Mouse (Mus musculus) kidney, postnatal 0 days (tissue): ENCODE results near the gene Ppard. TPM values are rescaled to one million over a fixed set of nuclear protein-coding genes. Genes with fewer than 3 reads are reported as not detected.

ENCODE experiments used
- ATAC-seq: fragments of 200-750 bp; cut with Nextera tagmentation; replicated peaks from 2 replicates; pipeline ENCODE4 v1.8.0; 2017; ENCODE audit warnings: low read depth, moderate number of reproducible peaks, moderate TSS enrichment, moderate library complexity; ENCODE audit not compliant: low FRiP score
- DNase-seq: peaks from one replicate; pipeline ENCODE4 v3.0.0-alpha.2; 2016; ENCODE audit warnings: low spot score
- H3K27ac ChIP-seq: fragments of 300-500 bp; sonication (generic); 2 replicates; pipeline ENCODE4 v1.5.1; 2014; ENCODE audit warnings: mild to moderate bottlenecking
- H3K27me3 ChIP-seq: fragments of 300-500 bp; sonication (generic); 2 replicates; pipeline ENCODE4 v1.6.1; 2014; ENCODE audit warnings: low read length, mixed read lengths; ENCODE audit not compliant: insufficient read depth
- H3K36me3 ChIP-seq: fragments of 300-500 bp; sonication (generic); 2 replicates; pipeline ENCODE4 v1.6.1; 2014; ENCODE audit warnings: low read length, mixed read lengths; ENCODE audit not compliant: insufficient read depth
- H3K4me1 ChIP-seq: fragments of 300-500 bp; sonication (generic); replicated peaks from 2 replicates; pipeline ENCODE4 v1.6.1; 2014; ENCODE audit warnings: antibody characterized with exemption, low read length, mixed read lengths; ENCODE audit not compliant: insufficient read depth
- H3K4me2 ChIP-seq: fragments of 300-500 bp; sonication (generic); 2 replicates; pipeline ENCODE4 v1.6.1; 2014; ENCODE audit warnings: mild to moderate bottlenecking, low read length, moderate library complexity, mixed read lengths
- H3K4me3 ChIP-seq: fragments of 300-500 bp; sonication (generic); replicated peaks from 2 replicates; pipeline ENCODE4 v1.5.1; 2014; ENCODE audit warnings: low read depth, low read length
- H3K9ac ChIP-seq: fragments of 300-500 bp; sonication (generic); 2 replicates; pipeline ENCODE4 v1.6.1; 2014; ENCODE audit warnings: low read depth, low read length
- H3K9me3 ChIP-seq: fragments of 300-500 bp; sonication (generic); replicated peaks from 2 replicates; pipeline ENCODE4 v1.6.1; 2016; ENCODE audit warnings: low read length, inconsistent platforms, mixed read lengths
- CTCF ChIP-seq: IDR thresholded peaks from 2 replicates; pipeline ENCODE4 v1.5.1; 2016; ENCODE audit warnings: antibody characterized with exemption, low read depth, mild to moderate bottlenecking, moderate library complexity
- WGBS: fragments of 180-500 bp; shearing (Covaris S2); extraction: QIAGEN DNeasy Blood & Tissue Kit; methylation state at CpG from one replicate; pipeline ENCODE4 v1.1.7; 2014; 5-methylcytosine and 5-hydroxymethylcytosine counted together
- polyA plus RNA-seq: library from polyadenylated mRNA; unstranded; fragments of >200 nt; fragmentation: Nextera tagmentation; extraction: Ambion mirVana; gene quantifications from 2 replicates; pipeline ENCODE4 v1.2.1, GENCODE M21; 2015

The Ppard gene
- polyA plus RNA-seq, 1 experiment from 2014 or later: 2.0 TPM

DNA sequence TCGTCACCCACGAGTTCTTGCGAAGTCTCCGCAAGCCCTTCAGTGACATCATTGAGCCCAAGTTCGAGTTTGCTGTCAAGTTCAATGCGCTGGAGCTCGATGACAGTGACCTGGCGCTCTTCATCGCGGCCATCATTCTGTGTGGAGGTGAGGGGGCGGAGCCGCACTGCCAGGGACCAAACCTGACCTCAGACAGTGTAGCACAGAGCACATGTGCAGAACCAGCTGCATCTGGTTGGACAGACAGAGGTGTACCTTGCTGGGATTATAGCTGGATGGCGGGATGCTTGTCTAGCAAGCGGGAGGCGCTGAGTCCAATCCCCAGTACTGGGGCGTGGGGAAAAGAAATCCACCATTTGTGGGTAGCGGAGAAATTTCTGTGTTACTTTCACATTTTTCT lies 66.4 kb downstream of the Ppard start:
- H3K27ac ChIP-seq: no peak overlapping the region
- 93% methylated on average over 17 of the region's 17 CpGs for WGBS
- no peak overlapping the region for H3K4me3 ChIP-seq
- no peak overlapping the region for H3K9ac ChIP-seq
- H3K4me1 ChIP-seq: 0 out of 2 replicates have a peak, but pooled peaks cover 6% of the 10 kb centered on the region
- H3K4me2 ChIP-seq: no peak overlapping the region
- no peaks in the 10 kb centered on the region for H3K27me3 ChIP-seq
- ATAC-seq: no peak
- no peaks in the 10 kb centered on the region for H3K9me3 ChIP-seq
- H3K36me3 ChIP-seq: peaks cover 17% of the 10 kb centered on the region
- DNase-seq: no peak
- no peak for TF ChIP-seq CTCF

DNA sequence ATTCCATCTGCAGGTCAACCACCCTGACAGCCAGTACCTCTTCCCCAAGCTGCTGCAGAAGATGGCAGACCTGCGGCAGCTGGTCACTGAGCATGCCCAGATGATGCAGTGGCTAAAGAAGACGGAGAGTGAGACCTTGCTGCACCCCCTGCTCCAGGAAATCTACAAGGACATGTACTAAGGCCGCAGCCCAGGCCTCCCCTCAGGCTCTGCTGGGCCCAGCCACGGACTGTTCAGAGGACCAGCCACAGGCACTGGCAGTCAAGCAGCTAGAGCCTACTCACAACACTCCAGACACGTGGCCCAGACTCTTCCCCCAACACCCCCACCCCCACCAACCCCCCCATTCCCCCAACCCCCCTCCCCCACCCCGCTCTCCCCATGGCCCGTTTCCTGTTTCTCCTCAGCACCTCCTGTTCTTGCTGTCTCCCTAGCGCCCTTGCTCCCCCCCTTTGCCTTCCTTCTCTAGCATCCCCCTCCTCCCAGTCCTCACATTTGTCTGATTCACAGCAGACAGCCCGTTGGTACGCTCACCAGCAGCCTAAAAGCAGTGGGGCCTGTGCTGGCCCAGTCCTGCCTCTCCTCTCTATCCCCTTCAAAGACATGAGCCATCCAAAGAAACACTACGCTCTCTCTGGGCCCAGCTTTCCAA lies 67.3 kb downstream of the Ppard start:
- TF ChIP-seq CTCF: no peak
- 0 out of 2 replicates have a peak overlapping the region, but pooled peaks have one; percentile 18 for H3K9ac ChIP-seq
- H3K36me3 ChIP-seq: peaks cover 17% of the 10 kb centered on the region
- H3K27me3 ChIP-seq: no peaks in the 10 kb centered on the region
- 0 out of 2 replicates have a peak, but pooled peaks cover 6% of the 10 kb centered on the region for H3K4me1 ChIP-seq
- ATAC-seq: 0 out of 2 replicates have a peak, but pooled peaks have one; percentile 8
- H3K27ac ChIP-seq: peak overlapping the region; percentile 31; the same call in 1 of the 2 replicates
- H3K9me3 ChIP-seq: no peaks in the 10 kb centered on the region
- no peak overlapping the region for H3K4me2 ChIP-seq
- H3K4me3 ChIP-seq: no peak overlapping the region
- WGBS: 39% methylated on average over 10 of the region's 11 CpGs
- no peak for DNase-seq

DNA sequence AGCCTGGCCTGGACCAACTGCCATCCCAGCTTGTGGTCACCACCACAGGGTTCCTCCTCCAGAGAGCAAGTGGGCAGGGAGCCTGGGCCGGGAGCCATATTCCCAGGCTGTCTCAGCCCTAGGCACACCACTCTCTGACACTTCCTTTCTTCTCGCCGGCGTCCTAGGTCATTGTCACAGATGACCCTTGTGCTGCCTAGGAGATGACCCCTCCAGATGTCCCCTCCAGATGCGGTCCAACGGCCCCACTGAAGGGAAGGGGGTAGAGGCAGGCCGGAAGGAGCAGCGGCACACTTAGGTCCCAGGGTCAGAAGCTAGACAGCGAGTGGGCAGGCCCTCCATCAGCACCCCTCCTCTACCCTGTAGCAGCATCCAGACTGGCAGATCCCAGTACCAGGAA lies 67.8 kb downstream of the Ppard start:
- Histone ChIP-seq H3K27me3 (no peaks in the 10 kb centered on the region), H3K9me3 (no peaks in the 10 kb centered on the region), H3K4me1 (0 out of 2 replicates have a peak, but pooled peaks cover 6% of the 10 kb centered on the region), H3K36me3 (peaks cover 17% of the 10 kb centered on the region), H3K4me2 (no peak overlapping the region), H3K27ac (peak overlapping the region; percentile 31; the same call in 1 of the 2 replicates), H3K4me3 (no peak overlapping the region), H3K9ac (no peak overlapping the region)
- DNase-seq: no peak
- ATAC-seq: peak; percentile 29; the same call in 1 of the 2 replicates
- TF ChIP-seq CTCF: no peak
- 39% methylated on average over 9 of the region's 9 CpGs for WGBS

DNA sequence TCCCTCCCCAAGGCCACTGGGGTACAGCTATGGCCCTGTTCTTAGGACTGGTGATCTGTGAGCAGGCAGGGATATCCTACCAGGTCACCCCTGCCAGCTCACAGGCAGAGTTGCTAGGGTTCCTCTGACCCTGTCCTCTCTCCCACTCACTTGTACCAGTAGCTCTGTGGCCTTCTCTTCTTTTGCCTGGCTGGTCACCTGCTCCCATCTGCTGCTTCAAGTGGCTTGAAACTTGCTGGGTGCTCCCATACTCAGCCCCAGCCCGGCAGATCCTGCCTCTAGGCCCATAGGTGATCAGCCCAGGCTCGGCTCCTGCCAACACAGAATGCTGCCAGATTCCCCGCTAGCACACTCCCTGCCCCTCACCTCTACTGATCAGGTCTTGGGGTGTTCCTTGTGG lies 68.3 kb downstream of the Ppard start:
- Histone ChIP-seq H3K4me2 (no peak overlapping the region), H3K9ac (no peak overlapping the region), H3K36me3 (peaks cover 17% of the 10 kb centered on the region), H3K9me3 (no peaks in the 10 kb centered on the region), H3K27ac (no peak overlapping the region), H3K27me3 (no peaks in the 10 kb centered on the region), H3K4me1 (0 out of 2 replicates have a peak, but pooled peaks cover 6% of the 10 kb centered on the region), H3K4me3 (no peak overlapping the region)
- DNase-seq (no peak), ATAC-seq (no peak)
- TF ChIP-seq CTCF: no peak
- 61% methylated on average over 3 of the region's 3 CpGs for WGBS

DNA sequence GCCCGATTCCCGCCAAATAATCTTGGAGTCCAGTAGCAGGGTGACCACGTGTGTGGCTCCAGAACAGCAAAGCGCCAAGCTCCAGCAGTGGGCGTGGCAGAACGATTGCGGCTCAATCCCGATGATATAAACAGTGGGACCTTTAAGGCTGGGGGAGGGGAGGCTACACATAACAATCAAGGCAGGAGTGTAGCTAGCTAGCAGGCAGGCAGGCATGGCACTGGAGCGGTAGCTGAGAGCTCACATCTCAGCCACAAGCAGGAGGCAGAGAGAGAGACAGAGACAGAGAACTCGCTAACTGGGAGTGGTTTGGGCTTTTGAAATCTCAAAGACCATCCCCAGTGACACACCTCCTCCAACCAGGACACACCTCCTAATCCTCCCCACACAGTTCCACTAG lies 72.7 kb downstream of the Ppard start:
- H3K27me3 ChIP-seq: no peaks in the 10 kb centered on the region
- H3K27ac ChIP-seq: no peak overlapping the region
- no peak for DNase-seq
- H3K9ac ChIP-seq: no peak overlapping the region
- H3K4me3 ChIP-seq: no peak overlapping the region
- no peaks in the 10 kb centered on the region for H3K4me1 ChIP-seq
- WGBS: 63% methylated on average over 10 of the region's 10 CpGs
- ATAC-seq: no peak
- no peak overlapping the region for H3K4me2 ChIP-seq
- TF ChIP-seq CTCF: no peak
- no peaks in the 10 kb centered on the region for H3K36me3 ChIP-seq
- H3K9me3 ChIP-seq: no peaks in the 10 kb centered on the region

DNA sequence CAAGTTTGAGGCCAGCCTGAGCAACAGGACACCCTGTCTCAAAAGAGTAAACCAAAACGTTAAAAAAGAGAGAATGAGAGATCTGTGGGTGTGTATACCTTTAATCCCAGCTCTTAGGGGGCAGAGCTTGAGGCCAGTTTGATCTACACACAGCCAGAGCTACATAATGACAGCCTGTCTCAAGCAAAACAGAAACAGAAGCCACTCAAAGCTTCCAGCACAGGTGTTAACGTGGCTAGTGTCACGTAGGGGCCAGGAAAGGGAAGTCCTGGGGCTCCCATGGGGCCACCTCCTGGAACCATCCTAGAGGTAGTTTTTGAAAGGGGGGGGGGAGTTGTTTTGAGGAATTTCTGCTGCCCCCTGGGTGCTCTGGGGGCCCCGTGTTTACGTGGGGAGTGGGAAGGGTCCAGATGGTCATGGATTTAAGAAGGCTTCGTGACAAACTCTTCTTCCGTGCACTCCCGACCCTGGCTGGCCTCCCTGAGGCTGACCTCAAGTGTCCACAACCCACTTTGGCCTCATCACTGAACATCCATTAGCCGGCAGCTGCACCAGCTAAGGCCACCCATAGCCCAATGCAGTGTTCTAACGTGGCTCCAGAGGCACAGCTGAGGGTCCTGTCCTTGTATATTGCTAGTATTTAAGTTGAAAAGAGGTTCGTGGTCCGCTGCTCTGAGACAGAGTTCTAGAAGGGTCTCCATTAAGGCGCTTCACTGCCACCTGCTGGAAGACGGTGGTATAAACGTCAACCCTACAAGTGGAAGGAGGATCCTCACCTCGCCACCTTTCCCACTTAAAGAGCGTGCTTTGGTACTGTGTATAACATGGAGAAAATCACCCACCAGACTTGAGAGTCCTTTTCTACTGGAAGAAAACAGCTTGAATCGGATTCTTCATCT lies 76.0 kb downstream of the Ppard start:
- Histone ChIP-seq H3K4me1 (no peaks in the 10 kb centered on the region), H3K36me3 (no peaks in the 10 kb centered on the region), H3K4me2 (no peak overlapping the region), H3K4me3 (no peak overlapping the region), H3K9me3 (no peaks in the 10 kb centered on the region), H3K27me3 (no peaks in the 10 kb centered on the region), H3K9ac (no peak overlapping the region), H3K27ac (no peak overlapping the region)
- TF ChIP-seq CTCF: peak; percentile 96
- DNase-seq: peak; percentile 96
- WGBS: 13% methylated on average over 18 of the region's 18 CpGs
- 0 out of 2 replicates have a peak, but pooled peaks have one; percentile 4 for ATAC-seq
